Mouse (Mus musculus) left cerebral cortex, postnatal 36 days (tissue): ENCODE measurements around the gene Hoxa10. TPM values are rescaled to one million over a fixed set of nuclear protein-coding genes. Genes with fewer than 3 reads are reported as not detected.

Source experiments
- DNase-seq, 2 experiments: peaks; one replicate each; pipeline ENCODE4 v3.0.0; 2021 to 2022; ENCODE audit warnings: low spot score in 2 of 2, mixed read lengths in 1 of 2
- intact Hi-C: fragments of 180-260 bp; cut with DNase I; formaldehyde crosslinking; loops from one replicate; pipeline ENCODE4 v1.15.1; 2025
- total RNA-seq, 2 experiments: library from RNA; stranded (reverse); gene quantifications; 2 replicates each; pipeline ENCODE4 v1.2.3; 2021

Gene Hoxa10
- total RNA-seq, 2 experiments from 2014 or later = not detected

- no peak for DNase-seq
- intact Hi-C loops = no loop called here
Observed at GRCm38 (mm10) chr6:52234428-52235140, 6.1 kb downstream of the Hoxa10 start.

- intact Hi-C loops = no loop called here
- peak in 1 of 2 experiments; percentile 7 for DNase-seq
Observed at GRCm38 (mm10) chr6:52233546-52234427, 6.9 kb downstream of the Hoxa10 start.

- DNase-seq = no peak
- intact Hi-C loops = no loop called here
Observed at GRCm38 (mm10) chr6:52232984-52233545, 7.6 kb downstream of the Hoxa10 start.

- intact Hi-C loops = no loop called here
- DNase-seq = peak in 1 of 2 experiments; percentile 13
Observed at GRCm38 (mm10) chr6:52232568-52232965, 8.1 kb downstream of the Hoxa10 start.

- DNase-seq = no peak
Observed at GRCm38 (mm10) chr6:52231885-52232567, 8.6 kb downstream of the Hoxa10 start.

GRCm38 (mm10) chr6:52230516-52231165 lies 10.0 kb downstream of the Hoxa10 start, which contains the start of gene Hoxa9:
Gene Hoxa9 (minus strand): TSS chr6:52231089.
- intact Hi-C loops = no loop called here
- DNase-seq = no peak

More at GRCm38 (mm10) chr6:52231885-52232567, 8.6 kb downstream of the Hoxa10 start:
- intact Hi-C loops = no loop called here

GRCm38 (mm10) chr6:52229558-52230416 lies 10.9 kb downstream of the Hoxa10 start:
- peak in 1 of 2 experiments; percentile 3 for DNase-seq
- intact Hi-C loops = no loop called here

- intact Hi-C loops = no loop called here
- no peak for DNase-seq
Observed at GRCm38 (mm10) chr6:52228475-52229465, 11.9 kb downstream of the Hoxa10 start.

GRCm38 (mm10) chr6:52227470-52228222 lies 13.0 kb downstream of the Hoxa10 start:
- intact Hi-C loops = no loop called here

GRCm38 (mm10) chr6:52226569-52227257 lies 13.9 kb downstream of the Hoxa10 start:
- DNase-seq = no peak
- intact Hi-C loops = no loop called here

More at GRCm38 (mm10) chr6:52227470-52228222, 13.0 kb downstream of the Hoxa10 start:
- no peak for DNase-seq

- intact Hi-C loops = no loop called here
- no peak for DNase-seq
Observed at GRCm38 (mm10) chr6:52225612-52226568, 14.8 kb downstream of the Hoxa10 start.

- DNase-seq = no peak
- intact Hi-C loops = loop anchor here (5.0 kb wide), 1 partner anchor 353 kb away; no protein-coding TSS in a partner anchor
Observed at GRCm38 (mm10) chr6:52224895-52225611, 15.6 kb downstream of the Hoxa10 start.

- intact Hi-C loops = loop anchor here (5.0 kb wide), 1 partner anchor 352 kb away; no protein-coding TSS in a partner anchor
- no peak for DNase-seq
Observed at GRCm38 (mm10) chr6:52223939-52224760, 16.5 kb downstream of the Hoxa10 start.
